Mouse (Mus musculus): Measurements from ENCODE around the gene Maff.

Maff gene

GRCm38 (mm10) chr15:79359954-79360353 lies 13.5 kb downstream of the Maff start:
- ATAC-seq (ENCODE audit: insufficient number of reproducible peaks, low FRiP score, low TSS enrichment), result no peak

GRCm38 (mm10) chr15:79360371-79360770 lies 13.9 kb downstream of the Maff start:
- ATAC-seq (ENCODE audit: insufficient number of reproducible peaks, low FRiP score, low TSS enrichment), result no peak

- no peak for ATAC-seq (ENCODE audit: insufficient number of reproducible peaks, low FRiP score, low TSS enrichment)
Measured at GRCm38 (mm10) chr15:79361023-79361422, 14.6 kb downstream of the Maff start.

DNA sequence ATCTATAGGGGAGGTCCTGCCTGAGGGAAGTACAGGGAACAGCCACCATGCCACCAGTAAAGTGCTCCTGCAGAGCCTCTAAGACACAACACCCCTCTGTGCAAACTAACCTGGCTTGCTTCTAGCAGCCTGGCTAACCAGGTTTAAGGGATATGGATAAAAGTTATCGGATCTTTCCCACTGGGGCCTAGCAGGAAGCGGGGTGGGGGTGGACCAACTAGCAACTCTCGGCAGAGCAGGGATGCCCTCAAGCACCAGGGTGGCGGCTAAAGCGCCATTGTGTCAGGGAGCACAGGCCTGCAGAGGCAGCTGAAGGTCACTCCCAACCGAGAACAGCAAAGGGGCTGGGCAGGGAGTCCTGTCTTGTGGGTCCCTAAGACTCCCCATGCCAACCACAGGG lies 17.7 kb downstream of the Maff start:
- no peak for ATAC-seq (ENCODE audit: insufficient number of reproducible peaks, low FRiP score, low TSS enrichment)

DNA sequence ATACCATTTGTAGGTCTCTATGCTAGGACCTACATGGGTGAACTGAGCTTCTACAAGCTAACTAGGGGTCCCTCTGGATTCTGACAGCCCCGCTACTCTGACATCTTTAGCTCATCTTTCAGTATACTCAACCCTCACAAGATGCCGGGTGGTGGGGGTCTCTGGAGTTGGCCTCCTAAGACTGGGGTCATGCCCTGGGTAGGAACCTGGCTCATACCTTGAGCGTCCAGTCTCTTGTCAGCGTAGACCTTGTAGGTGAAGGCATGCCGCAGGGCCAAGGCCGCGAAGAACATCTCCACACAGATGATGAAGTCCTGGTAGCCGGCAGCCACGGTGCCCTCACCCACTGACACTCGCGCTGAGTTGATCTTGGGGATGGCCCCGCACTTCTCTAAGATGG lies 18.6 kb downstream of the Maff start:
- no peak for ATAC-seq (ENCODE audit: insufficient number of reproducible peaks, low FRiP score, low TSS enrichment)

GRCm38 (mm10) chr15:79366402-79366801 lies 20.0 kb downstream of the Maff start:
- no peak for ATAC-seq (ENCODE audit: insufficient number of reproducible peaks, low FRiP score, low TSS enrichment)

GRCm38 (mm10) chr15:79368313-79368811 lies 21.9 kb downstream of the Maff start:
- ATAC-seq (ENCODE audit: insufficient number of reproducible peaks, low FRiP score, low TSS enrichment), result no peak

GRCm38 (mm10) chr15:79368861-79369440 lies 22.5 kb downstream of the Maff start:
- no peak for ATAC-seq (ENCODE audit: insufficient number of reproducible peaks, low FRiP score, low TSS enrichment)

GRCm38 (mm10) chr15:79369452-79370280 lies 23.2 kb downstream of the Maff start:
- no peak for ATAC-seq (ENCODE audit: insufficient number of reproducible peaks, low FRiP score, low TSS enrichment)

DNA sequence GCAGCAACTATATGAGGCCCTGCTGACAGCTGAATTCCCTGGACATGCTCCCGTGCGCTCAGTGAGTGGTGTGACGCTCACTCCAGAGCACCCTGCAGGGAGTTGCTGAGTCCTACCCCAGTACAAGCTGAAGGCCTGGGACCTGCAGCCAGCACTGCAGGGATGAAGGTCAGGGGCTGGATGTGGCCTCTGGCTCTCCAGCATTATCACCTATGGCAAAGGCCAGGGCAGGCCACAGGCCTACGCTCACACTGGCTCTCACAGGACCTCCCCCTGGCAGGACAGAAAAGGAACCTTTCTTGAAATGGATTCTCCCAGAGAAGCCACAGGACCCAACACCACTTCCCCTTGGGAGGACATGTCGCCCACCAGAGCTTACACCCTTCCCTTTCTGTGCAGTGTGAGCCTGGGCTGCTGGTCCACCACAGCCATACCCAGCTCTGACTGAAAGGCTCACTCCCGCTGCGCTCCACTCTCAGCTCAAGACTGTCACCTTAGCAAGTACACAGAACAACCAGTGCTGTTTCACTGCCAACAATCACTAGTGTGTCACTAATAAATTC lies 23.9 kb downstream of the Maff start:
- ATAC-seq (ENCODE audit: insufficient number of reproducible peaks, low FRiP score, low TSS enrichment), result no peak

GRCm38 (mm10) chr15:79374760-79375159 lies 28.3 kb downstream of the Maff start:
- no peak for ATAC-seq (ENCODE audit: insufficient number of reproducible peaks, low FRiP score, low TSS enrichment)

- ATAC-seq (ENCODE audit: insufficient number of reproducible peaks, low FRiP score, low TSS enrichment), result no peak
Measured at GRCm38 (mm10) chr15:79377681-79378080, 31.3 kb downstream of the Maff start.

DNA sequence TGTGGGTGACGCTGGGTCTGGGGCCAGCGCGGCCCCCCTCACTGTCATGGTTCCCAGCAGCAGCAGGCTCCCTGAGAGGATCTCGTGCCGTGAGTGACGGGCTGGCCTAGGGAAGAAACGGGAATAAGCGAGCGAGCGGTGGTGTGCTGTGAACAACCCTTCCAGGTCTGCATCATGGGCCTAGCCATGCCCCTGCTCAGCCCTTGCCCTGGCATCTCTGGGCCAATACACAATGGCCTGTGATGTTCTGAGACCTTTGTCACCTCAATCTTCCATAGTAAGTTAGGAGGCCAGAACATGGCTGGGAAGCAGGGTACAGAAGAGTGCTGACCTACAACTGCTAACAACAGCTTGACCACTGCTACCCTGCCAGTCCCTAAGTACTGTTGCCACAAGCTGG lies 32.2 kb downstream of the Maff start:
- no peak for ATAC-seq (ENCODE audit: insufficient number of reproducible peaks, low FRiP score, low TSS enrichment)

DNA sequence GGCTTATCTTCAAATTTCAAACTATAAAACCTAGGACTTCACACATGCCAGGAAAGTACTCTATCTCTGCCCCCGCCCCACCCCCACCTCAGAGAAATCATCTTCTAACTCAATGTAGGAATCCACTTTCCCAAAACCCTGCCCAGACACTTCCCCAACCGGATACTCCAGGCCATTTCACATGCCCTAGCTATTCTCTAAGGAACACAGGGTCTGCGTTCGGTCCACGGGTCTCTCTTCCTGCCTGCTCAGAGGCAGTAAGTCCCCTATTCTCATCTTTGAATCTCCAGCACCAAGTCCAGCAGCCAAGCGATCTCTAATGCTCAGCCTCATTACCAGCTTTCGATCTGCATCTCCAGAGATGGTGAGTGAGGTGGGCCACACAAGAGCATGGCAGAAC lies 33.2 kb downstream of the Maff start:
- no peak for ATAC-seq (ENCODE audit: insufficient number of reproducible peaks, low FRiP score, low TSS enrichment)

DNA sequence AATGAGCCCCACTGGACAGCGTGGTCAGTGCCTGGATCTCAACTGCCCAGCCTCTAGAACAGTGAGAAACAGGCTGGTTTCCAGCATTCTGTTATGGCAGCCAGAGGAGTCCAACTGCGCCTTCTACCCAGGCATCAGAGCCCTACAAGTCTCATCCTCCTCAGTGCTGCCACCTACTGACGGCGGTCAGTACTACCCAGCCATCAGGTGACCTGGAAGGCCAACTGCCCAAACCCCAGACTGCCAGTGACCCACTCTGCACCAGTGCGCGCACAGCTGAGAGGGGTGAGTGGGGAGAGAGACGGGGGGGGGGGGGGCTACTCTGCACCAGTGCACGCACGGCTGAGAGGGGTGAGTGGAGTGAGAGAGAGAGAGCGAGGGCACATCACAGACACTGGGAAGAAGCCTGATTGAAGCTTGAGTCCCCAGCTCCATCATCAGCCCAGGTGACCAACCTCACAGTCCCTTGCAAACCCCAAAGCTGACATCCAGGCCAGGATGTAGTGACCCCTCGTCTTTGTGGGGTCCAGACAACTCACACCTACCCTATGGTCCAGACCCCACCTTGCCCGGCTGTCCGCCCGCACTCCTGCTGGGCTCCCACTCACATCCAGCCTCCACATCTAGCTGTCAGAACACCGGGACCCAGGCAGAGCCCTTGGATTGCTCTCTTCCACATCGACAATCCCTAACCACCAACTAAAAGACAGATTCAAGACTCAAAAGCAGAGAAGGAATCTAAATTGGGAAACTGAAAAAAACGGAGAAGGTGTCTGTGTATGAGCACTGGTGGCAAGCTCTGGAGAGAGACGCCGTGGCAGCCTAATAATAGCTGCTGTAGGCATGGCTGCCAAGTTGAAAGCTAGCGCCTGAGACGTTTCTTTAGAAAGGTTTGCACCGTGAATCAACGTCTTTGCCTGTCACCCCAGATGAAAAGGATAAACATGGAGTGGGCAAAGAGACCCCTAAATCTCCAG lies 34.3 kb downstream of the Maff start:
- ATAC-seq (ENCODE audit: insufficient number of reproducible peaks, low FRiP score, low TSS enrichment), result peak; percentile 38

DNA sequence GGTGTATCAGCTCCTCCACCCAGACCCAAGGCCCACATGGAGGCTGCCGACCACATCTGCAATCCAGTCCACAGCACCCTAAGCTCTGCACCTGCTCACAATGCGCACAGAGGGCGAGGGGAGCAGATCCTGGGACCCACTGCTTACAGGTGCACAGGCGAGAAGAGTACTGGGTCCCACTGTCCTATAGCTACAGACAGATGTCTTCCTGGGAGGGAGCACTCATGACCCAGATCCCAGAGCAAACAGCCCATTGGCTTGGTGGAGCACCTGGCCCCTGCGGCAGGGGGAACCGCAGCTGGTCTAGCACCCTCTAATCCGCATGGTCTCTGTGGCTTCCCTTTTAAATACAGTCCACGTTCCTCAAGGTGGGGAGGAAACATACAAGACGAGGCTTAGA lies 35.2 kb downstream of the Maff start:
- no peak for ATAC-seq (ENCODE audit: insufficient number of reproducible peaks, low FRiP score, low TSS enrichment)

GRCm38 (mm10) chr15:79387081-79387480 lies 40.7 kb downstream of the Maff start:
- ATAC-seq (ENCODE audit: insufficient number of reproducible peaks, low FRiP score, low TSS enrichment), result no peak

GRCm38 (mm10) chr15:79387611-79388010 lies 41.2 kb downstream of the Maff start:
- no peak for ATAC-seq (ENCODE audit: insufficient number of reproducible peaks, low FRiP score, low TSS enrichment)

- no peak for ATAC-seq (ENCODE audit: insufficient number of reproducible peaks, low FRiP score, low TSS enrichment)
Measured at GRCm38 (mm10) chr15:79388171-79388570, 41.8 kb downstream of the Maff start.

DNA sequence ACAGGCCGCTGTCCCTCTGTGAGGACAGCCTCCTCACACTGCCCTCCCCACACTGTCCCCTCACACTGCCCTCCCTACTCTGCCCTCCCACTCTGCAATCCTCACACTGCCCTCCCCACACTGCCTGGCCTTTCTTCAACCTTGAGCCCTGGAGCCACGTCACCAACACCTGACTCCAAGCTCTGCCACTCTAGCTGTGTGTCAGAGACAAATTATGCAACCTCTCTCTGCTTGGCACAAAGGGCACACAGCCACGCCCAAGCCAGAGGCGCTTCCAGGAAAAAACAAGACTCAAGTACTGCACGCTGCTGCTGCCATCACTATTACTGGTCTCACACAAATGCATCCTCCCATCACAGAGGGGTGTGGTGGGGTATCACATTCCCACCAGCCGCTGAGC lies 44.0 kb downstream of the Maff start:
- no peak for ATAC-seq (ENCODE audit: insufficient number of reproducible peaks, low FRiP score, low TSS enrichment)

All from cerebellum, adult (tissue).